Mouse (Mus musculus): ENCODE measurements around the gene Azin2. TPM values are rescaled to one million over a fixed set of nuclear protein-coding genes. Genes with fewer than 3 reads are reported as not detected.

Azin2 gene
- total and polyA plus RNA-seq, 2 experiments: 1.7 to 5.7 TPM

DNA sequence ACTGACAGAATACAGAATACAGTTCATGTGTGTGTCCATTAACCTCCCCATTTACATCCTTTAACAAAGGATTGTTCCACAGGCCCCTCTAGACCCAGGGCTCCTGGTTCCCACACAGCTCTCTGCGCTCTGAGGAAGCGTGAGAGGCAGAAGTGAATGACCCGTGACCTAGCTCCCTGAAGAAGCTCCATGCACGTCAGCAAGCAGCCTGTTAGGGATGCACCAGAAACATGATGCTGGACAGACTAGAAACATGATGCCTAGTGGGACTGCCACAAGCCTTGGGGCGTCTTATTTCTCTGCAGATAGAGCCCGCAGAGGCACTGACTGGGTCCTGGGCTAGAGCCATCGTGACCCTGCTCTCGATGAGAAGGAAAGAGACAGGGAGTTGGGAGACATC, 55.5 kb downstream of the Azin2 start:
- H3K4me3 ChIP-seq (ENCODE audit: insufficient read depth, low read depth, low read length): no peak overlapping the region
- no peaks in the 10 kb centered on the region for H3K4me1 ChIP-seq (ENCODE audit: control insufficient read depth, insufficient read depth, low read length)
- H3K27ac ChIP-seq (replicated peaks; ENCODE audit: insufficient read depth, low read depth, low read length): no peak overlapping the region
- no peaks in the 10 kb centered on the region for H3K79me2 ChIP-seq (ENCODE audit: control insufficient read depth, insufficient read depth, low read length)
- H3K36me3 ChIP-seq (ENCODE audit: control insufficient read depth, insufficient read depth, low read length): no peaks in the 10 kb centered on the region
- H3K27me3 ChIP-seq (ENCODE audit: control insufficient read depth, insufficient read depth, low read length): no peaks in the 10 kb centered on the region
- no peak for DNase-seq (ENCODE audit: extremely low read depth, low read depth, low spot score)
- no peak overlapping the region for H3K9ac ChIP-seq (ENCODE audit: low read depth, low read length)
- 77% methylated on average over 8 of the region's 8 CpGs for WGBS
- TF ChIP-seq CTCF (IDR thresholded peaks at IDR 0.05; ENCODE audit: low read depth, low read length): no peak
- TF ChIP-seq POLR2A (IDR thresholded peaks at IDR 0.05; ENCODE audit: extremely low read depth, insufficient read depth, low read length): no peak

DNA sequence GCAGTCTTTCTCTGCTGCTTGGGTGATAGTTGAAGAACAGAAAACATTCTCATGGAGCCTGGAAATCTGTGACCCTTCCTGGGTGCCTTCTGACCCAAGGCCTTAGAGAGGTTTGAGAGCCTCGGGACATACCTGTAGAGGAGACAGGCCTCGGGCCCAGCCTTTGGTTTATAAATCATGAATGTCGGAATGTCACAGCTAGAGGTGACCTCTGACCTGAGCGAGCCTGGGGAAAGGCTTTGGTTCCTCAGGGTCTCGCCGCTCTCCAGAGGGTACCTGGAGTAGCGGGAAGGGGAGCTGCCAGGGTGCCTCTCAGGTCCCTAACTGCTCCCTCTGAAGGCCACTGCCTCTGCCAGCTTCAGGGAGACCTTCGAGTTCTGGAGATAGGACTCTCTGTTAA, 57.0 kb downstream of the Azin2 start:
- H3K9ac ChIP-seq (ENCODE audit: low read depth, low read length): no peak overlapping the region
- no peak for DNase-seq (ENCODE audit: extremely low read depth, low read depth, low spot score)
- H3K36me3 ChIP-seq (ENCODE audit: control insufficient read depth, insufficient read depth, low read length): no peaks in the 10 kb centered on the region
- no peak overlapping the region for H3K27ac ChIP-seq (replicated peaks; ENCODE audit: insufficient read depth, low read depth, low read length)
- no peaks in the 10 kb centered on the region for H3K4me1 ChIP-seq (ENCODE audit: control insufficient read depth, insufficient read depth, low read length)
- H3K4me3 ChIP-seq (ENCODE audit: insufficient read depth, low read depth, low read length): no peak overlapping the region
- no peaks in the 10 kb centered on the region for H3K27me3 ChIP-seq (ENCODE audit: control insufficient read depth, insufficient read depth, low read length)
- WGBS: 72% methylated on average over 8 of the region's 8 CpGs
- TF ChIP-seq POLR2A (IDR thresholded peaks at IDR 0.05; ENCODE audit: extremely low read depth, insufficient read depth, low read length) (no peak), CTCF (IDR thresholded peaks at IDR 0.05; ENCODE audit: low read depth, low read length) (no peak)
- H3K79me2 ChIP-seq (ENCODE audit: control insufficient read depth, insufficient read depth, low read length): no peaks in the 10 kb centered on the region

DNA sequence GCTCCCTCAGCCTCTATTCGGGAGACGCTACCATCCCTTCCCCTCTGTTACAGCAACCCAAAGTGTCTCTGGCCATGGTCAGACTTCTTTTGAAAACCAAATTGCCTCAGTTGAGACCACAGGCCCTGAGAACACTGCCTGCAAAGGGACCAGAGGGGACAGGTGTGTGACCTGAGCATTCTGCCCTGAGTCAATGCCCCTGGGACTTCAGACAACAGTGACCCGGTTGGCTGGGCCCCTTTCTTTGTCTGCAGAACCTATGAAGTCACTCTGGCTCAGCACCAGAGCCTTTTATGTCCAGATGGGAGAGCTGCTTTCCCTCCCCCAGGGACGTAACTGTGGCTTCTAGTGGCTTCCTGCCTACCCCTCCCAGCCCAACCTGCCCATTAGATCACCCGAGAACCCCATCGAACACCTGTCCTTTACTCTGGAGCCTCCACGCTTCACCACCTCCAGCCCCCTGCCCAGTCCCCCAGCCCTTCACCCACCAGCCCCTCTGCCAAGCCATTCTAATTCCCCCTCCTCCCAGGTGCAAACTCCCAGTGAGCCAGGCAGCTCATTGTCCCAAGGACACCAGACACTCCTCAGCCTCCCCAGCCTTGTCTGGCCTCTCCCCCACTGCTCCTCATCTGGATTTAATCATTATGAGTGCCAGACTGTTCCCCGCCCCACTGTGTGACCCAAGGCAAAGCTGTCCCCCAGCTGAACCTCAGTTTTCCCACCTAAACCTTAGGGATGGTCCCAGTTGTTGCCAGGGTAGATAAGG, 58.0 kb downstream of the Azin2 start:
- no peaks in the 10 kb centered on the region for H3K27me3 ChIP-seq (ENCODE audit: control insufficient read depth, insufficient read depth, low read length)

DNA sequence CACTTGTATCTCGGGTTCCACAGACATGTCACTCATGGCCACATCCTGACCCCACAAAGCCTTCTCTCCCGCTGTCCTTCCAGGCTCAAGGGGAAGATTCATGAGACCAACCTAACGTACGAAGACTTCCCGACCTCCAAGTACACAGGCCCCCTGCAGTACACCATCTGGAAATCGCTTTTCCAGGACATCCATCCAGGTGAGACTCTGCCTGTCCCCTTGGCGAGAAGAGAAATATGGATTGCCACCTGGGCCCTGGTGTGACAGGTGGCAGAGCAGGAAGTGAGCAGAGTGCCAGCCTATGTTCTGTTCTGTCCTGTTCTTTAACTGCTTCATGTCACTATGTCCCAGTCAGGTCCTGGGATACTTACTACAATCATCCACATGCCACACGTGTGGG, 59.9 kb downstream of the Azin2 start:
- Histone ChIP-seq H3K27me3 (ENCODE audit: control insufficient read depth, insufficient read depth, low read length) (no peaks in the 10 kb centered on the region), H3K36me3 (ENCODE audit: control insufficient read depth, insufficient read depth, low read length) (no peaks in the 10 kb centered on the region), H3K9ac (ENCODE audit: low read depth, low read length) (no peak overlapping the region), H3K79me2 (ENCODE audit: control insufficient read depth, insufficient read depth, low read length) (no peaks in the 10 kb centered on the region), H3K4me3 (ENCODE audit: insufficient read depth, low read depth, low read length) (no peak overlapping the region), H3K4me1 (ENCODE audit: control insufficient read depth, insufficient read depth, low read length) (no peaks in the 10 kb centered on the region), H3K27ac (replicated peaks; ENCODE audit: insufficient read depth, low read depth, low read length) (no peak overlapping the region)
- no peak for DNase-seq (ENCODE audit: extremely low read depth, low read depth, low spot score)
- TF ChIP-seq POLR2A (IDR thresholded peaks at IDR 0.05; ENCODE audit: extremely low read depth, insufficient read depth, low read length): no peak
- no peak for TF ChIP-seq CTCF (IDR thresholded peaks at IDR 0.05; ENCODE audit: low read depth, low read length)
- 84% methylated on average over 8 of the region's 8 CpGs for WGBS

More for the DNA sequence above, 58.0 kb downstream of the Azin2 start:
- DNase-seq (ENCODE audit: extremely low read depth, low read depth, low spot score): no peak
- TF ChIP-seq POLR2A (IDR thresholded peaks at IDR 0.05; ENCODE audit: extremely low read depth, insufficient read depth, low read length): no peak
- TF ChIP-seq CTCF (IDR thresholded peaks at IDR 0.05; ENCODE audit: low read depth, low read length): no peak
- Histone ChIP-seq H3K4me3 (ENCODE audit: insufficient read depth, low read depth, low read length) (no peak overlapping the region), H3K4me1 (ENCODE audit: control insufficient read depth, insufficient read depth, low read length) (no peaks in the 10 kb centered on the region), H3K79me2 (ENCODE audit: control insufficient read depth, insufficient read depth, low read length) (no peaks in the 10 kb centered on the region), H3K9ac (ENCODE audit: low read depth, low read length) (no peak overlapping the region), H3K27ac (replicated peaks; ENCODE audit: insufficient read depth, low read depth, low read length) (no peak overlapping the region), H3K36me3 (ENCODE audit: control insufficient read depth, insufficient read depth, low read length) (no peaks in the 10 kb centered on the region)
- WGBS: 88% methylated on average over 8 of the region's 8 CpGs

DNA sequence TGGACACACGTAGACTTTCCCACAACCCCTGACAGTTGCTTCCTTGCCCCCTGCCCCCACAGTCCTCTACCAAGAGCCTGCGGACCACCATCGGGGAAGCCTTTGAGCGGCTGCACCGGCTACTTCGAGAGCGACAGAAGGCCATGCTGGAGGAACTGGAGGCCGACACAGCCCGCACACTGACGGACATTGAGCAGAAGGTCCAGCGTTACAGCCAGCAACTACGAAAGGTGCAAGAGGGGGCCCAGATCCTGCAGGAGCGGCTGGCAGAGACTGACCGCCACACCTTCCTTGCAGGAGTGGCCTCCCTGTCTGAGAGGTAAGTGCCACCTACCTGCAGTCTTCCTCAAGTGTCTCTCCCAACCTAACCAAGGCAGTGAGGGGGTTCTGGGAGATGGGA, 61.8 kb downstream of the Azin2 start:
- no peak overlapping the region for H3K9ac ChIP-seq (ENCODE audit: low read depth, low read length)
- DNase-seq (ENCODE audit: extremely low read depth, low read depth, low spot score): no peak
- H3K79me2 ChIP-seq (ENCODE audit: control insufficient read depth, insufficient read depth, low read length): no peaks in the 10 kb centered on the region
- H3K27me3 ChIP-seq (ENCODE audit: control insufficient read depth, insufficient read depth, low read length): no peaks in the 10 kb centered on the region
- no peaks in the 10 kb centered on the region for H3K4me1 ChIP-seq (ENCODE audit: control insufficient read depth, insufficient read depth, low read length)
- WGBS: 86% methylated on average over 14 of the region's 14 CpGs
- H3K27ac ChIP-seq (replicated peaks; ENCODE audit: insufficient read depth, low read depth, low read length): no peak overlapping the region
- TF ChIP-seq POLR2A (IDR thresholded peaks at IDR 0.05; ENCODE audit: extremely low read depth, insufficient read depth, low read length) (no peak), CTCF (IDR thresholded peaks at IDR 0.05; ENCODE audit: low read depth, low read length) (no peak)
- H3K36me3 ChIP-seq (ENCODE audit: control insufficient read depth, insufficient read depth, low read length): no peaks in the 10 kb centered on the region
- H3K4me3 ChIP-seq (ENCODE audit: insufficient read depth, low read depth, low read length): no peak overlapping the region

DNA sequence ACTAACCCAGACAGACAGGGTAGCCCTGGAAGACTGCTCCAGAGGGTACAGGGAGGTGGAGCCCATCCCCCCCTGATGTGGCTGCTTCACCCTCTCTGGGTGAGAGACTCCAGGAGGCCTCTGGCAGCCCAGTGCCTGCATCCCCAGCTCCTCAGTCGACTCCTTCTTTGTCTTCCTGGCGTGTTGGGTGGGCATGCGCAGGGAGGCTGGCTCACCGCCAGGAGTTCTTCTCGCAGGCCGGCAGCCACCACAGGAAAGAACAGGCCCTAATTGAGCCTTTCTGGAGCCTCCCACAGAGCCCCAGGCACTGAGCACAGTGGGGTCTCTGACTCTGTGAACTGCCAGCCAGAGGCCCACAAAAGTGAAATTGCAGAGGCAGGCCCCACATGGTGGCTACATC, 62.9 kb downstream of the Azin2 start:
- Histone ChIP-seq H3K79me2 (ENCODE audit: control insufficient read depth, insufficient read depth, low read length) (no peaks in the 10 kb centered on the region), H3K27me3 (ENCODE audit: control insufficient read depth, insufficient read depth, low read length) (no peaks in the 10 kb centered on the region), H3K4me1 (ENCODE audit: control insufficient read depth, insufficient read depth, low read length) (no peaks in the 10 kb centered on the region), H3K27ac (replicated peaks; ENCODE audit: insufficient read depth, low read depth, low read length) (no peak overlapping the region), H3K4me3 (ENCODE audit: insufficient read depth, low read depth, low read length) (no peak overlapping the region), H3K9ac (ENCODE audit: low read depth, low read length) (no peak overlapping the region), H3K36me3 (ENCODE audit: control insufficient read depth, insufficient read depth, low read length) (no peaks in the 10 kb centered on the region)
- 54% methylated on average over 6 of the region's 6 CpGs for WGBS
- no peak for TF ChIP-seq CTCF (IDR thresholded peaks at IDR 0.05; ENCODE audit: low read depth, low read length)
- TF ChIP-seq POLR2A (IDR thresholded peaks at IDR 0.05; ENCODE audit: extremely low read depth, insufficient read depth, low read length): no peak
- no peak for DNase-seq (ENCODE audit: extremely low read depth, low read depth, low spot score)
